Mouse (Mus musculus) brain, embryonic 18.5 days (tissue): ENCODE data around the gene Donson.

ENCODE experiments used
- DNase-seq: peaks from one replicate; pipeline ENCODE4 v3.0.0-alpha.2; 2012; ENCODE audit warnings: low read depth, low spot score

Donson gene

GRCm38 (mm10) chr16:91688619-91689334 is at the start of gene Donson:
Gene Donson (minus strand): TSS chr16:91688770.
- peak; percentile 86 for DNase-seq

GRCm38 (mm10) chr16:91736046-91736816 is 47.7 kb upstream of the Donson start:
- no peak for DNase-seq

GRCm38 (mm10) chr16:91734771-91735170 is 46.2 kb upstream of the Donson start:
- DNase-seq = no peak

GRCm38 (mm10) chr16:91732816-91733215 is 44.2 kb upstream of the Donson start:
- DNase-seq = no peak

- DNase-seq = no peak
These were observed 41.9 kb upstream of the Donson start for GRCm38 (mm10) chr16:91730446-91730845.

- no peak for DNase-seq
These were observed 41.4 kb upstream of the Donson start for GRCm38 (mm10) chr16:91729821-91730441.

GRCm38 (mm10) chr16:91729066-91729482 is 40.5 kb upstream of the Donson start, which contains the start of gene Itsn1:
Gene Itsn1 (plus strand): TSS chr16:91729281.
- peak; percentile 99 for DNase-seq

- DNase-seq = peak; percentile 99
These were observed 39.8 kb upstream of the Donson start, which contains the start of gene Cryzl1 for GRCm38 (mm10) chr16:91728123-91729065. Gene Cryzl1 (minus strand): TSS chr16:91728975.

- DNase-seq = no peak
These were observed 38.9 kb upstream of the Donson start for GRCm38 (mm10) chr16:91727433-91727832.

- no peak for DNase-seq
These were observed 35.7 kb upstream of the Donson start for GRCm38 (mm10) chr16:91724247-91724646.

GRCm38 (mm10) chr16:91717399-91717798 is 28.8 kb upstream of the Donson start:
- no peak for DNase-seq

GRCm38 (mm10) chr16:91716927-91717349 is 28.4 kb upstream of the Donson start:
- no peak for DNase-seq

- no peak for DNase-seq
These were observed 21.7 kb upstream of the Donson start for GRCm38 (mm10) chr16:91710241-91710640.

- DNase-seq = no peak
These were observed 16.2 kb upstream of the Donson start for GRCm38 (mm10) chr16:91704603-91705340.

GRCm38 (mm10) chr16:91702771-91703188 is 14.2 kb upstream of the Donson start:
- no peak for DNase-seq

GRCm38 (mm10) chr16:91701908-91702307 is 13.3 kb upstream of the Donson start:
- DNase-seq = no peak

GRCm38 (mm10) chr16:91698995-91699394 is 10.4 kb upstream of the Donson start:
- no peak for DNase-seq

- no peak for DNase-seq
These were observed 6.7 kb upstream of the Donson start for GRCm38 (mm10) chr16:91695108-91695755.

- DNase-seq = peak; percentile 39
These were observed 6.0 kb upstream of the Donson start for GRCm38 (mm10) chr16:91694455-91695084.
